In the genomic region with DNA sequence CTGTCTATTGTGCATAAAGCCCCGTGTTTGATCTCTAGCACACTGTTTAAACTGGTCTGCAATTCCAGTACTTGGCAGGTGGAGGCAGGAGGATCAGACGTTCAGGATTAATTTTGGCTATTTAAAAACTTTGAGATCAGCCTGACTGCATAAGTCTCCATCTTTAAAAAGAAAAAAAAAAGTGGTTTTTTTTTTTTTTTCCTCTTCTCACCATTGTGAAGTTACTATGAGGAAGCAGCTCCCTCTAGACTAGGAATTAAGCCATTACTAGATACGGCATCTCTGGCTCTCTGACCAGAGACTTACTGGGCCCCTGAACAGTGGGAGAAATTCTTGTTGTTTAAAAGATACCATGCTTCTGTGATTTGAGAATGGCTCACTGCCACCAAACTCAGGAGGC, we compare ENCODE assay signal across 18 mouse cellular contexts.
"Had no signal": no experiment of that assay in that cellular context is flagged by ENCODE, and none has a peak within 500 bp of the region (broad histone marks: within the 10 kb centered on the region; RNA-seq: fewer than 3 reads in every experiment).

No protein-coding gene starts in this region.

- H3K27ac ChIP-seq: midbrain, embryonic 13.5 days; neural tube, embryonic 13.5 days; neural tube, embryonic 15.5 days; stomach, embryonic 15.5 days; stomach, postnatal 0 days had no signal

- H3K27me3 ChIP-seq: midbrain, embryonic 13.5 days; neural tube, embryonic 13.5 days; neural tube, embryonic 15.5 days; stomach, embryonic 15.5 days had no signal

- DNase-seq: lung, adult 18-20 months; lung, embryonic 14.5 days; lung, postnatal 10 days; lung, postnatal 4 days; retina, postnatal 1 day; right cerebral cortex, adult 18-20 months; right cerebral cortex, postnatal 25 days; thymus, adult 2 months; thymus, postnatal 25 days; thymus, postnatal 4 days had no signal

- H3K9ac ChIP-seq: lung, embryonic 14.5 days; midbrain, embryonic 13.5 days; neural tube, embryonic 13.5 days; neural tube, embryonic 15.5 days; stomach, embryonic 15.5 days had no signal

- ATAC-seq: midbrain, embryonic 13.5 days; midbrain, embryonic 16.5 days had no signal

- H3K4me3 ChIP-seq: midbrain, embryonic 10.5 days; midbrain, embryonic 13.5 days; myocyte; neural tube, embryonic 13.5 days; neural tube, embryonic 15.5 days; stomach, embryonic 15.5 days had no signal

- H3K4me1 ChIP-seq: stomach, embryonic 15.5 days had no signal

- H3K4me2 ChIP-seq: lung, embryonic 14.5 days; midbrain, embryonic 13.5 days; neural tube, embryonic 13.5 days; neural tube, embryonic 15.5 days; stomach, embryonic 15.5 days had no signal

- H3K36me3 ChIP-seq: midbrain, embryonic 10.5 days; midbrain, embryonic 13.5 days; neural tube, embryonic 13.5 days; neural tube, embryonic 15.5 days; stomach, embryonic 15.5 days had no signal

- H3K9me3 ChIP-seq: midbrain, embryonic 10.5 days; midbrain, embryonic 13.5 days; neural tube, embryonic 13.5 days; neural tube, embryonic 15.5 days; stomach, embryonic 15.5 days had no signal
